Mouse (Mus musculus) lung, adult 2 months (tissue): ENCODE results near the gene Tmem258.

Experiments
- CTCF ChIP-seq: fragments of 200-500 bp; IDR thresholded peaks from 2 replicates; pipeline ENCODE4 v1.5.1; 2011; ENCODE audit warnings: mild to moderate bottlenecking, low read length, control low read depth; ENCODE audit not compliant: insufficient read depth
- POLR2A ChIP-seq: fragments of 200-500 bp; IDR thresholded peaks from 2 replicates; pipeline ENCODE4 v1.6.1; 2011; ENCODE audit warnings: low read depth, mild to moderate bottlenecking, control low read depth, low read length, borderline replicate concordance; ENCODE audit errors: extremely low read depth

GRCm38 (mm10) chr19:10222656-10223055 lies 18.8 kb downstream of the Tmem258 start:
- no peak for TF ChIP-seq CTCF
- TF ChIP-seq POLR2A, result no peak
